Mouse (Mus musculus) CH12.LX (cell line): ENCODE measurements around the gene G3bp2. TPM values are rescaled to one million over a fixed set of nuclear protein-coding genes. Genes with fewer than 3 reads are reported as not detected.

Experiments
- DNase-seq: peaks from one replicate; pipeline ENCODE4 v3.0.0-alpha.2; 2013; ENCODE audit errors: extremely low read depth
- H3K27ac ChIP-seq: 2 replicates; pipeline ENCODE4 v1.5.1; 2012; ENCODE audit warnings: low read depth, mild to moderate bottlenecking, control low read depth, moderate library complexity; ENCODE audit not compliant: insufficient read depth
- H3K27me3 ChIP-seq: replicated peaks from 2 replicates; pipeline ENCODE3; 2012; ENCODE audit warnings: inconsistent platforms
- H3K36me3 ChIP-seq, 2 experiments: replicated peaks in 1 of 2; 2 replicates each; pipeline versions ENCODE3 to v1.6.1; 2012; ENCODE audit warnings: inconsistent platforms in 1 of 2, low read length in 1 of 2, mild to moderate bottlenecking in 1 of 2, mixed read lengths in 1 of 2, moderate library complexity in 1 of 2; ENCODE audit not compliant: control insufficient read depth in 1 of 2, insufficient read depth in 1 of 2
- H3K4me1 ChIP-seq, 2 experiments: 2 replicates each; pipeline ENCODE4 v1.6.1; 2012; ENCODE audit warnings: inconsistent platforms in 1 of 2, moderate library complexity in 1 of 2; ENCODE audit not compliant: insufficient read depth in 2 of 2, control insufficient read depth in 1 of 2
- H3K4me2 ChIP-seq: 2 replicates; pipeline ENCODE4 v1.6.1; 2012; ENCODE audit warnings: low read depth, mild to moderate bottlenecking, control low read depth; ENCODE audit not compliant: poor library complexity, insufficient read depth, severe bottlenecking
- H3K4me3 ChIP-seq, 3 experiments: fragments of 150-350 bp in 1 of 3; sonication (generic) in 1 of 3; replicated peaks in 1 of 3; 2 replicates each; pipeline versions ENCODE3 to v1.5.1; 2011 to 2012; ENCODE audit warnings: low read depth in 2 of 3, low read length in 2 of 3, mild to moderate bottlenecking in 2 of 3, moderate library complexity in 2 of 3, control low read depth in 1 of 3, improper control_type of control experiment in 1 of 3, inconsistent platforms in 1 of 3, mixed read lengths in 1 of 3; ENCODE audit not compliant: poor library complexity in 1 of 3
- H3K79me2 ChIP-seq: replicated peaks from 2 replicates; pipeline ENCODE4 v1.6.1; 2012; ENCODE audit warnings: mild to moderate bottlenecking, moderate library complexity; ENCODE audit not compliant: control insufficient read depth, poor library complexity, insufficient read depth, severe bottlenecking; ENCODE audit errors: extremely low read depth
- H3K9ac ChIP-seq: 2 replicates; pipeline ENCODE4 v1.6.1; 2012; ENCODE audit warnings: low read depth, mild to moderate bottlenecking, control low read depth, moderate library complexity; ENCODE audit not compliant: insufficient read depth
- H3K9me3 ChIP-seq: replicated peaks from 2 replicates; pipeline ENCODE3; 2012; ENCODE audit warnings: low read length, inconsistent platforms, mixed read lengths
- BHLHE40 ChIP-seq: IDR thresholded peaks from 2 replicates; pipeline ENCODE4 v1.6.1; 2011; ENCODE audit warnings: mild to moderate bottlenecking, low read depth, low read length, improper control_type of control experiment
- CHD2 ChIP-seq: IDR thresholded peaks from 2 replicates; pipeline ENCODE4 v1.6.1; 2011; ENCODE audit warnings: low read length, improper control_type of control experiment
- E2F4 ChIP-seq: IDR thresholded peaks from 2 replicates; pipeline ENCODE4 v1.6.1; 2011; ENCODE audit warnings: low read depth, low read length, improper control_type of control experiment; ENCODE audit not compliant: insufficient replicate concordance
- ETS1 ChIP-seq: conservative IDR thresholded peaks from 2 replicates; pipeline ENCODE4 v1.6.1; 2012; ENCODE audit warnings: low read depth, mild to moderate bottlenecking, inconsistent platforms, low read length, improper control_type of control experiment, moderate library complexity
- GABPA ChIP-seq: IDR thresholded peaks from 2 replicates; pipeline ENCODE4 v1.6.1; 2012; ENCODE audit warnings: low read depth, low read length, improper control_type of control experiment, inconsistent platforms; ENCODE audit not compliant: insufficient replicate concordance
- MEF2A ChIP-seq: IDR thresholded peaks from 2 replicates; pipeline ENCODE4 v1.6.1; 2014; ENCODE audit warnings: low read depth, mild to moderate bottlenecking, inconsistent platforms, low read length, improper control_type of control experiment, borderline replicate concordance
- MXI1 ChIP-seq: IDR thresholded peaks from 2 replicates; pipeline ENCODE4 v1.6.1; 2011; ENCODE audit warnings: mild to moderate bottlenecking, low read depth, low read length, improper control_type of control experiment
- MYC ChIP-seq: IDR thresholded peaks from 2 replicates; pipeline ENCODE4 v1.6.1; 2011; ENCODE audit warnings: low read depth, mild to moderate bottlenecking, improper control_type of control experiment, low read length
- NELFE ChIP-seq: IDR thresholded peaks from 2 replicates; pipeline ENCODE4 v1.6.1; 2011; ENCODE audit warnings: low read depth, low read length, improper control_type of control experiment
- POLR2A ChIP-seq: IDR thresholded peaks from 2 replicates; pipeline ENCODE4 v1.6.1; 2011; ENCODE audit warnings: low read depth, mild to moderate bottlenecking, improper control_type of control experiment, low read length
- RAD21 ChIP-seq: IDR thresholded peaks from 2 replicates; pipeline ENCODE4 v1.6.1; 2011; ENCODE audit warnings: low read depth, mild to moderate bottlenecking, low read length, improper control_type of control experiment, moderate library complexity
- TBP ChIP-seq: conservative IDR thresholded peaks from 2 replicates; pipeline ENCODE4 v1.6.1; 2011; ENCODE audit warnings: low read depth, low read length, improper control_type of control experiment
- UBTF ChIP-seq: IDR thresholded peaks from 2 replicates; pipeline ENCODE4 v1.6.1; 2012; ENCODE audit warnings: low read depth, mild to moderate bottlenecking, inconsistent platforms, low read length, improper control_type of control experiment, moderate library complexity
- ZMIZ1 ChIP-seq: IDR thresholded peaks from 2 replicates; pipeline ENCODE4 v1.6.1; 2012; ENCODE audit warnings: low read depth, mild to moderate bottlenecking, inconsistent platforms, low read length, improper control_type of control experiment
- dilution Hi-C: fragments of 300-500 bp; cut with MboI; formaldehyde crosslinking; loops from 2 replicates; pipeline ENCODE4 v1.14.3; 2020; ENCODE audit warnings: low sequenced_read_pairs; ENCODE audit not compliant: extremely low pct_unique_long_range_greater_than_20kb, extremely low pct_ligation_motif_present
- in situ Hi-C: fragments of 300-500 bp; cut with MboI; formaldehyde crosslinking; loops from 3 replicates; pipeline ENCODE4 v1.14.3; 2019; ENCODE audit warnings: low sequenced_read_pairs, low pct_ligation_motif_present, low pct_unique_long_range_greater_than_20kb, mixed read lengths
- polyA plus RNA-seq: library from polyadenylated mRNA; unstranded; fragments of >175 nt; gene quantifications from 2 replicates; pipeline ENCODE4 v1.2.1, GENCODE M21; 2012; ENCODE audit warnings: low read depth; ENCODE audit not compliant: insufficient read length
- total RNA-seq, 2 experiments: library from RNA; depleted of rRNA; stranded (reverse); fragments of 300-350 nt in 1 of 2; fragments of >200 nt in 1 of 2; gene quantifications; 2 replicates each; pipeline ENCODE4 v1.2.3; 2012 to 2014

G3bp2 gene
- total and polyA plus RNA-seq, 3 experiments, result 38.8 to 114 (median 99.7) TPM

DNA sequence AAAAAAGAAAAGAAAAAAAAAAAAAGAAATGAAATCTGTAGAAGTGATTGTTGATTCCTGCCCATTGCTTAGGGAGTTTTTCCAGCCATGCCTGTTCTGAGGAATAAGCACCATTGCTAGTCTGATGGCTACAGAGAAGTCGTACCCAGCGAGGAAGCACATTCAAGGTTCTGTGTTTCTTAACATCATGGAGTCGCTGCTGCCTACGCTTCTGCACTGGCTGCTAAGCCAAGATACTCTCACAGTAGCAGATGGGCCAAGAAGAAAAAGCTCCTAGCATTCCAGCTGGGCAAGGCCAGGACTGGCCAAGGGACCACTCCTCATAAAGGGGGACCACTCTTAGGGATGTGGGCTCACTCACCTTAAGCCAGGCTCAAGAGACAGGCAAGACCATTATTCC lies 14.3 kb upstream of the G3bp2 start:
- H3K9ac ChIP-seq, result no peak overlapping the region
- H3K27me3 ChIP-seq, result no peaks in the 10 kb centered on the region
- no peaks in the 10 kb centered on the region for H3K36me3 ChIP-seq
- H3K27ac ChIP-seq, result no peak overlapping the region
- in situ Hi-C loops (no loop called here), dilution Hi-C loops (no loop called here)
- no peak overlapping the region for H3K4me3 ChIP-seq
- DNase-seq, result no peak
- no peaks in the 10 kb centered on the region for H3K9me3 ChIP-seq
- no peak for TF ChIP-seq ETS1
- no peak for TF ChIP-seq RAD21
- no peak for TF ChIP-seq GABPA
- no peak overlapping the region for H3K4me2 ChIP-seq
- H3K79me2 ChIP-seq, result no peaks in the 10 kb centered on the region; the same call in 1 of the 2 replicates
- H3K4me1 ChIP-seq, result peaks cover 0 to 16% of the 10 kb centered on the region in 2 experiments; a peak in 2 of 4 replicates

DNA sequence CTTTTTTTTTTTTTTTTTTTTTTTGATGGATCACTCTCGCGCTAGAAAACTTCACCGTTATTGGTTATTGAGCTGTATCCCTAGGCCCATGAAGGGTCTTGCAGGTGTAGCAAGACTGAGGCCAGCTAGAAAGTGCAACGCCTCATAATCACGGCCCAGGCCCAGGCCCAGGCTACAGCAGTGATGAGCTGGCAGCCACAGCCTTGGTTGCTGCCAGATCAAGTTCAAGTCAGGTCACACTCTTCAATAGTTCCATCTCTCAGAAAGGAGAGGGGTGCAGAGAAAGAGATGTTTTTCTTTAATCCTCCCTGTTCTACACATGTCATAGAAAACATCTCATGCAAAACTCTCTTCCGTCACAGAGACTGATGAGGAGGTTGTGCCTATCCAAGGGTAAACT lies 13.3 kb upstream of the G3bp2 start:
- Histone ChIP-seq H3K9me3 (no peaks in the 10 kb centered on the region), H3K4me2 (no peak overlapping the region), H3K4me1 (peaks cover 0 to 16% of the 10 kb centered on the region in 2 experiments; a peak in 2 of 4 replicates), H3K79me2 (no peaks in the 10 kb centered on the region; the same call in 1 of the 2 replicates)
- TF ChIP-seq NELFE, result no peak
- TF ChIP-seq MYC, result no peak
- TF ChIP-seq CHD2, result no peak
- no peak for TF ChIP-seq TBP
- no peak for TF ChIP-seq MXI1
- TF ChIP-seq MEF2A, result no peak
- no peak for TF ChIP-seq ZMIZ1
- TF ChIP-seq, all 38 proteins: peak for 0
- dilution Hi-C loops (no loop called here), in situ Hi-C loops (no loop called here)
- H3K27me3 ChIP-seq, result no peaks in the 10 kb centered on the region
- H3K27ac ChIP-seq, result no peak overlapping the region
- no peak for DNase-seq
- H3K9ac ChIP-seq, result no peak overlapping the region
- H3K36me3 ChIP-seq, result no peaks in the 10 kb centered on the region
- H3K4me3 ChIP-seq, result no peak overlapping the region

DNA sequence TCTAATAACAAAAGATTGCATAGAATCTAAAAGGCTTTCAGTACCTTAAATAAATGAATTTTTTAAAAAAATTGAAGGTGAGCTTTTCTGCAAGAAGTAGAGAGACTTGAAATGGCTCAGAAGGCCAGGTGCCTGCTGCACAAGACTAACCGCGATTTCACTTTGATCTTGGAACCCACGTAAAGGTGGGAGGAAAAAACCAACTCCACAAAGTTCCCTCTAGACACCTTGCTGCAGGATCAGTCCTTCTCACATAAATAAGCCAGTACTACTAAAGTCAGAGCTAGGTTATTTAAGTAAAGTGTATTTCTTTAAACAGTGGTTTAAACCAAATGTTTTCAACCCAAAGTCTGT lies 10.5 kb upstream of the G3bp2 start:
- no peaks in the 10 kb centered on the region for H3K27me3 ChIP-seq
- no peaks in the 10 kb centered on the region for H3K9me3 ChIP-seq
- no peak overlapping the region for H3K27ac ChIP-seq
- no peak for DNase-seq
- in situ Hi-C loops, result no loop called here
- H3K4me3 ChIP-seq, result no peak overlapping the region
- dilution Hi-C loops, result no loop called here
- TF ChIP-seq MXI1, result no peak
- TF ChIP-seq UBTF, result no peak
- peak; percentile 1; the same call in 1 of the 2 replicates for TF ChIP-seq BHLHE40
- TF ChIP-seq POLR2A, result no peak
- no peak for TF ChIP-seq E2F4
- peaks cover 0 to 16% of the 10 kb centered on the region in 2 experiments; a peak in 2 of 4 replicates for H3K4me1 ChIP-seq
- H3K79me2 ChIP-seq, result no peaks in the 10 kb centered on the region; the same call in 1 of the 2 replicates
- H3K9ac ChIP-seq, result no peak overlapping the region
- H3K36me3 ChIP-seq, result no peaks in the 10 kb centered on the region
- H3K4me2 ChIP-seq, result peak overlapping the region; percentile 47
